ENCODE assay signal across 19 mouse cellular contexts in the genomic region with DNA sequence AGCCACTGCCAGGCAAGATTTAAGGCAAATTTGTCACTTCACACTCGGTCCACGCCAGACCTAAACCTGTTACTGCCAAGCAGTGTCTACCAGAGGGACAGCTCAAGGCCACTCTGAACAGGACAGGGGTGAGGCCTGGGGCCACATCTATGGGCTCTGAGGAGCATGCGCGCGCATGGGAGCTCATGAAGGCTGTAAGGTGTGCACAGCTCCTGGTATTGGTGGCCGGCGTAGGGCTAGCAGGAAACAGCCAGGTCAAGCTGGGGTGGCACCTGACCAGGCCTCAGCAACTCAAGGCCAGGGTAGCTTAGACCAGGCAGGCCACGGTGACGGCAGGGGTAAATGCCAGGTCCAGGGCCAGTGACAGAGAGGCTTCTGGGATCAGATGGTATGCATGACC. TPM values are rescaled to one million over a fixed set of nuclear protein-coding genes. Genes with fewer than 3 reads are reported as not detected.
A peak's percentile ranks its signal among the peaks of the same experiment; 100 is the strongest.
DNase-seq lines count a peak whose midpoint lies in the region; ATAC-seq and TF ChIP-seq lines count a peak whose summit lies in the region.
"Had no signal": no experiment of that assay in that cellular context is flagged by ENCODE, and none has a peak within 500 bp of the region (broad histone marks: within the 10 kb centered on the region; RNA-seq: fewer than 3 reads in every experiment).

No protein-coding gene starts in this region.

- peak overlapping the region; percentile 82 for H3K27ac ChIP-seq in forebrain, embryonic 10.5 days
- no peak overlapping the region for H3K27ac ChIP-seq in forebrain, embryonic 16.5 days (ENCODE audit: low read length)
- peak overlapping the region; percentile 62 for H3K27ac ChIP-seq in forebrain, embryonic 15.5 days (replicated peaks)
- H3K27ac ChIP-seq in midbrain, embryonic 11.5 days (ENCODE audit: low read depth, low read length) = no peak overlapping the region
- peak overlapping the region; percentile 41 for H3K27ac ChIP-seq in neural tube, embryonic 15.5 days (replicated peaks)
- no peak overlapping the region for H3K27ac ChIP-seq in left cerebral cortex, adult 2 months
- H3K27ac ChIP-seq: kidney, postnatal 0 days; liver, embryonic 15.5 days had no signal

- H3K36me3 ChIP-seq in forebrain, embryonic 10.5 days (replicated peaks) = peaks cover 47% of the 10 kb centered on the region
- peaks cover 3% of the 10 kb centered on the region; the same call in 1 of the 2 replicates for H3K36me3 ChIP-seq in forebrain, embryonic 16.5 days (ENCODE audit: control insufficient read depth, insufficient read depth)
- H3K36me3 ChIP-seq in forebrain, embryonic 15.5 days = 0 out of 2 replicates have a peak, but pooled peaks cover 2% of the 10 kb centered on the region
- no peaks in the 10 kb centered on the region for H3K36me3 ChIP-seq in midbrain, embryonic 11.5 days (ENCODE audit: control insufficient read depth, insufficient read depth, low read length)
- 0 out of 2 replicates have a peak, but pooled peaks cover 10% of the 10 kb centered on the region for H3K36me3 ChIP-seq in neural tube, embryonic 15.5 days

- H3K9ac ChIP-seq in forebrain, embryonic 16.5 days (replicated peaks; ENCODE audit: low read depth, low read length) = no peak overlapping the region
- H3K9ac ChIP-seq in forebrain, embryonic 15.5 days (replicated peaks) = no peak overlapping the region
- H3K9ac ChIP-seq in midbrain, embryonic 11.5 days (ENCODE audit: low read length) = no peak overlapping the region
- H3K9ac ChIP-seq in neural tube, embryonic 15.5 days (replicated peaks) = no peak overlapping the region
- H3K9ac ChIP-seq: heart, embryonic 12.5 days; liver, embryonic 15.5 days had no signal

- no peaks in the 10 kb centered on the region for H3K27me3 ChIP-seq in forebrain, embryonic 10.5 days (ENCODE audit: poor library complexity, severe bottlenecking)
- H3K27me3 ChIP-seq in forebrain, embryonic 16.5 days (replicated peaks; ENCODE audit: control insufficient read depth, insufficient read depth, low read length) = no peaks in the 10 kb centered on the region
- H3K27me3 ChIP-seq in forebrain, embryonic 15.5 days = no peaks in the 10 kb centered on the region
- H3K27me3 ChIP-seq in midbrain, embryonic 11.5 days (ENCODE audit: control insufficient read depth, insufficient read depth, low read length) = no peaks in the 10 kb centered on the region
- no peaks in the 10 kb centered on the region for H3K27me3 ChIP-seq in neural tube, embryonic 15.5 days (replicated peaks)
- H3K27me3 ChIP-seq: liver, embryonic 15.5 days had no signal

- ATAC-seq in forebrain, embryonic 16.5 days = no peak
- ATAC-seq in forebrain, embryonic 15.5 days (replicated peaks) = no peak
- ATAC-seq in midbrain, embryonic 11.5 days (ENCODE audit: low FRiP score) = peak; percentile 6; the same call in 1 of the 2 replicates
- ATAC-seq in neural tube, embryonic 15.5 days (ENCODE audit: low FRiP score) = no peak
- ATAC-seq: intestine, postnatal 0 days; lung, postnatal 0 days had no signal

- TF ChIP-seq CTCF in left cerebral cortex, adult 2 months (IDR thresholded peaks at IDR 0.05) = no peak

- peak overlapping the region; percentile 11; the same call in 1 of the 2 replicates for H3K4me3 ChIP-seq in forebrain, embryonic 10.5 days
- H3K4me3 ChIP-seq in forebrain, embryonic 16.5 days (replicated peaks; ENCODE audit: low read length) = no peak overlapping the region
- no peak overlapping the region for H3K4me3 ChIP-seq in forebrain, embryonic 15.5 days
- H3K4me3 ChIP-seq in midbrain, embryonic 11.5 days (ENCODE audit: low read depth, low read length) = no peak overlapping the region
- no peak overlapping the region for H3K4me3 ChIP-seq in neural tube, embryonic 15.5 days (replicated peaks)
- no peak overlapping the region for H3K4me3 ChIP-seq in left cerebral cortex, adult 2 months
- H3K4me3 ChIP-seq: erythroblast, embryonic 14.5 days; heart, embryonic 12.5 days; liver, embryonic 15.5 days had no signal

- H3K9me3 ChIP-seq in forebrain, embryonic 10.5 days = no peaks in the 10 kb centered on the region
- no peaks in the 10 kb centered on the region for H3K9me3 ChIP-seq in forebrain, embryonic 16.5 days (ENCODE audit: control insufficient read depth, low read length)
- no peaks in the 10 kb centered on the region for H3K9me3 ChIP-seq in forebrain, embryonic 15.5 days
- no peaks in the 10 kb centered on the region for H3K9me3 ChIP-seq in midbrain, embryonic 11.5 days (ENCODE audit: control insufficient read depth, low read length)
- H3K9me3 ChIP-seq in neural tube, embryonic 15.5 days (replicated peaks) = no peaks in the 10 kb centered on the region
- H3K9me3 ChIP-seq: heart, embryonic 12.5 days; liver, embryonic 15.5 days had no signal

- intact Hi-C loops in left cerebral cortex, adult 2 months (cut with DNase I) = no loop called here

- peaks cover 71% of the 10 kb centered on the region for H3K4me1 ChIP-seq in forebrain, embryonic 10.5 days
- H3K4me1 ChIP-seq in forebrain, embryonic 16.5 days (replicated peaks; ENCODE audit: control insufficient read depth, insufficient read depth, low read length) = peaks cover 48% of the 10 kb centered on the region
- H3K4me1 ChIP-seq in forebrain, embryonic 15.5 days = peaks cover 58% of the 10 kb centered on the region
- H3K4me1 ChIP-seq in midbrain, embryonic 11.5 days (ENCODE audit: control insufficient read depth, insufficient read depth, low read length) = peaks cover 26% of the 10 kb centered on the region
- H3K4me1 ChIP-seq in neural tube, embryonic 15.5 days = peaks cover 49% of the 10 kb centered on the region

- DNase-seq in forebrain, embryonic 10.5 days (ENCODE audit: extremely low spot score, low spot score) = no peak
- DNase-seq in midbrain, embryonic 11.5 days (ENCODE audit: low spot score, missing footprints) = peak; percentile 84
- DNase-seq in heart, adult 18-20 months = no peak
- no peak for DNase-seq in kidney, postnatal 14 days
- no peak for DNase-seq in left cerebral cortex, adult 2 months (ENCODE audit: extremely low spot score in 1 of 2, low spot score in 2 of 2)
- DNase-seq: adrenal gland, postnatal 10 days; cerebellum, adult 11-12 months; cerebellum, postnatal 36 days; layer of hippocampus, adult 9-11 months; thymus, postnatal 25 days had no signal

- 95% methylated on average over 9 of the region's 9 CpGs for WGBS in forebrain, embryonic 10.5 days
- WGBS in forebrain, embryonic 16.5 days = 80% methylated on average over 9 of the region's 9 CpGs
- WGBS in forebrain, embryonic 15.5 days = 93% methylated on average over 9 of the region's 9 CpGs
- 95% methylated on average over 9 of the region's 9 CpGs for WGBS in midbrain, embryonic 11.5 days
- WGBS in neural tube, embryonic 15.5 days = 82% methylated on average over 9 of the region's 9 CpGs

- H3K4me2 ChIP-seq in forebrain, embryonic 16.5 days (ENCODE audit: low read length) = no peak overlapping the region
- H3K4me2 ChIP-seq in forebrain, embryonic 15.5 days (replicated peaks) = no peak overlapping the region
- no peak overlapping the region for H3K4me2 ChIP-seq in midbrain, embryonic 11.5 days
- H3K4me2 ChIP-seq in neural tube, embryonic 15.5 days = no peak overlapping the region
- H3K4me2 ChIP-seq: heart, embryonic 12.5 days; liver, embryonic 15.5 days had no signal

RNA-seq across cellular contexts. Expression of gene Cotl1, which starts 30.7 kb away (rescaled TPM):
- polyA plus RNA-seq in forebrain, embryonic 10.5 days (2016; fragmentation: Nextera tagmentation; extraction: Ambion mirVana) = 109 and 114 TPM in 2 replicates
- polyA plus RNA-seq in forebrain, embryonic 16.5 days (2015; fragmentation: Nextera tagmentation; extraction: Ambion mirVana) = 119 and 147 TPM in 2 replicates
- 127 and 138 TPM in 2 replicates for polyA plus RNA-seq in forebrain, embryonic 15.5 days (2015; fragmentation: Nextera tagmentation; extraction: Ambion mirVana)
- polyA plus RNA-seq in midbrain, embryonic 11.5 days (2014; fragmentation: Nextera tagmentation; extraction: Ambion mirVana) = 411 and 445 TPM in 2 replicates
- 104 and 158 TPM in 2 replicates for polyA plus RNA-seq in neural tube, embryonic 15.5 days (2015; fragmentation: Nextera tagmentation; extraction: Ambion mirVana)
- total RNA-seq in heart, adult 18-20 months (2021) = 10 to 100 TPM; 16.7 to 22.9 TPM
- total RNA-seq in left cerebral cortex, adult 2 months (2021) = 10 to 100 TPM; 60.1 to 61.4 TPM

RNA-seq across cellular contexts. Expression of gene Tldc1, which starts 31.4 kb away (rescaled TPM):
- 16.7 and 17.3 TPM in 2 replicates for polyA plus RNA-seq in forebrain, embryonic 10.5 days (2016; fragmentation: Nextera tagmentation; extraction: Ambion mirVana)
- 15.3 and 16.1 TPM in 2 replicates for polyA plus RNA-seq in forebrain, embryonic 16.5 days (2015; fragmentation: Nextera tagmentation; extraction: Ambion mirVana)
- polyA plus RNA-seq in forebrain, embryonic 15.5 days (2015; fragmentation: Nextera tagmentation; extraction: Ambion mirVana) = 14.5 and 14.9 TPM in 2 replicates
- 6.8 and 7.1 TPM in 2 replicates for polyA plus RNA-seq in midbrain, embryonic 11.5 days (2014; fragmentation: Nextera tagmentation; extraction: Ambion mirVana)
- 10.0 and 12.0 TPM in 2 replicates for polyA plus RNA-seq in neural tube, embryonic 15.5 days (2015; fragmentation: Nextera tagmentation; extraction: Ambion mirVana)
- total RNA-seq in heart, adult 18-20 months (2021) = 10 to 100 TPM; 11.5 to 14.2 TPM
- 10 to 100 TPM; 13.6 to 13.7 TPM for total RNA-seq in left cerebral cortex, adult 2 months (2021)

RNA-seq across cellular contexts. Expression of gene Klhl36, which starts 52.4 kb away (rescaled TPM):
- 10.8 and 11.1 TPM in 2 replicates for polyA plus RNA-seq in forebrain, embryonic 10.5 days (2016; fragmentation: Nextera tagmentation; extraction: Ambion mirVana)
- 15.2 and 19.1 TPM in 2 replicates for polyA plus RNA-seq in forebrain, embryonic 16.5 days (2015; fragmentation: Nextera tagmentation; extraction: Ambion mirVana)
- 15.3 and 15.4 TPM in 2 replicates for polyA plus RNA-seq in forebrain, embryonic 15.5 days (2015; fragmentation: Nextera tagmentation; extraction: Ambion mirVana)
- 8.2 and 10.2 TPM in 2 replicates for polyA plus RNA-seq in midbrain, embryonic 11.5 days (2014; fragmentation: Nextera tagmentation; extraction: Ambion mirVana)
- polyA plus RNA-seq in neural tube, embryonic 15.5 days (2015; fragmentation: Nextera tagmentation; extraction: Ambion mirVana) = 16.5 and 17.4 TPM in 2 replicates
- 1 to 10 TPM; 2.3 to 3.0 TPM for total RNA-seq in heart, adult 18-20 months (2021)
- total RNA-seq in left cerebral cortex, adult 2 months (2021) = 1 to 10 TPM; 7.2 to 8.9 TPM

Comparison
In these comparisons a context has a peak if more than half of its experiments do, and no peak if none do; other contexts are left out.
1. H3K27ac ChIP-seq: peak in forebrain, embryonic 10.5 days (single experiment), forebrain, embryonic 15.5 days (single experiment) and neural tube, embryonic 15.5 days (single experiment); none in forebrain, embryonic 16.5 days (single experiment), midbrain, embryonic 11.5 days (single experiment) and left cerebral cortex, adult 2 months (single experiment).